Mouse (Mus musculus) B cell, adult 67 days (primary cell): Measurements from ENCODE around the gene Cdca5. TPM values are rescaled to one million over a fixed set of nuclear protein-coding genes. Genes with fewer than 3 reads are reported as not detected.

Experiments used
- total RNA-seq, 2 experiments: library from RNA; stranded (reverse); gene quantifications; 4 replicates each; pipeline ENCODE4 v1.2.4; 2023

Cdca5 gene
- total RNA-seq, 2 experiments from 2014 or later: 1.6 TPM

Other genes with a start within 250 kb of the Cdca5 start
- gene Frmd8, start 209.7 kb upstream of the Cdca5 start, total RNA-seq: 10 to 100 TPM; 39.6 to 41.7 TPM
- 10 to 100 TPM; 21.2 to 26.6 TPM for gene Slc25a45, start 207.2 kb upstream of the Cdca5 start, total RNA-seq
- 1 to 10 TPM; 3.4 to 4.2 TPM for gene Tigd3, start 190.8 kb upstream of the Cdca5 start, total RNA-seq
- 100 to 1,000 TPM; 171 to 191 TPM for gene Dpf2, start 172.0 kb upstream of the Cdca5 start, total RNA-seq
- not detected for gene Cdc42ep2, start 160.2 kb upstream of the Cdca5 start, total RNA-seq
- 10 to 100 TPM; 77.0 to 78.2 TPM for gene Pola2, start 120.8 kb upstream of the Cdca5 start, total RNA-seq
- gene Slc22a20, start 98.8 kb upstream of the Cdca5 start, total RNA-seq: not detected
- 100 to 1,000 TPM in 1 of 2 experiments, 10 to 100 TPM in 1; 97.9 to 103 TPM for gene Capn1, start 69.1 kb upstream of the Cdca5 start, total RNA-seq
- 100 to 1,000 TPM; 205 to 221 TPM for gene Syvn1, start 38.4 kb upstream of the Cdca5 start, total RNA-seq
- 10 to 100 TPM; 24.4 to 30.4 TPM for gene Mrpl49, start 27.2 kb upstream of the Cdca5 start, total RNA-seq
- gene Fau, start 27.1 kb upstream of the Cdca5 start, total RNA-seq: 1,000 to 10,000 TPM; 3,281 to 3,326 TPM
- gene Znhit2, start 23.8 kb upstream of the Cdca5 start, total RNA-seq: 10 to 100 TPM; 11.5 to 17.8 TPM
- gene Tm7sf2, start 16.6 kb upstream of the Cdca5 start, total RNA-seq: 10 to 100 TPM; 11.2 to 16.4 TPM
- 100 to 1,000 TPM in 1 of 2 experiments, 10 to 100 TPM in 1; 83.4 to 105 TPM for gene Vps51, start 7.8 kb upstream of the Cdca5 start, total RNA-seq
- gene Tmem262, start 5.0 kb upstream of the Cdca5 start, total RNA-seq: not detected
- not detected for gene Gm28374, start 2.7 kb upstream of the Cdca5 start, total RNA-seq
- 10 to 100 TPM; 51.4 to 65.8 TPM for gene Zfpl1, start within 50 bp of the Cdca5 start, total RNA-seq
- gene AC131692.1, start 9.4 kb downstream of the Cdca5 start, total RNA-seq: not detected
- gene Naaladl1, start 20.8 kb downstream of the Cdca5 start, total RNA-seq: not detected
- gene Sac3d1, start 33.7 kb downstream of the Cdca5 start, total RNA-seq: 1 to 10 TPM; 8.8 to 10.0 TPM
- 10 to 100 TPM; 41.1 to 46.7 TPM for gene Snx15, start 43.3 kb downstream of the Cdca5 start, total RNA-seq
- not detected for gene Batf2, start 56.0 kb downstream of the Cdca5 start, total RNA-seq
- 10 to 100 TPM; 31.4 to 32.2 TPM for gene Arl2, start 56.6 kb downstream of the Cdca5 start, total RNA-seq
- gene Majin, start 99.4 kb downstream of the Cdca5 start, total RNA-seq: not detected
- not detected for gene Gpha2, start 141.4 kb downstream of the Cdca5 start, total RNA-seq
- gene Ppp2r5b, start 150.9 kb downstream of the Cdca5 start, total RNA-seq: 10 to 100 TPM; 25.7 to 33.0 TPM
- 100 to 1,000 TPM; 105 to 123 TPM for gene Atg2a, start 156.7 kb downstream of the Cdca5 start, total RNA-seq
- gene Ehd1, start 191.7 kb downstream of the Cdca5 start, total RNA-seq: 100 to 1,000 TPM; 212 to 217 TPM
- gene Cdc42bpg, start 221.5 kb downstream of the Cdca5 start, total RNA-seq: 1 to 10 TPM; 8.0 to 9.0 TPM
- 10 to 100 TPM; 42.3 to 45.0 TPM for gene Men1, start 250.0 kb downstream of the Cdca5 start, total RNA-seq